Mouse (Mus musculus) CH12F3 (cell line): Measurements from ENCODE around the gene Cisd2.

Experiments used
- in situ Hi-C: fragments of 300-500 bp; cut with MboI; formaldehyde crosslinking; loops from 2 replicates; pipeline ENCODE4 v1.14.3; 2020; ENCODE audit warnings: low sequenced_read_pairs

The Cisd2 gene

GRCm38 (mm10) chr3:135423608-135424212 lies at the start of gene Cisd2:
Cisd2 (minus strand) TSS chr3:135423925.
- in situ Hi-C loops = no loop called here

DNA sequence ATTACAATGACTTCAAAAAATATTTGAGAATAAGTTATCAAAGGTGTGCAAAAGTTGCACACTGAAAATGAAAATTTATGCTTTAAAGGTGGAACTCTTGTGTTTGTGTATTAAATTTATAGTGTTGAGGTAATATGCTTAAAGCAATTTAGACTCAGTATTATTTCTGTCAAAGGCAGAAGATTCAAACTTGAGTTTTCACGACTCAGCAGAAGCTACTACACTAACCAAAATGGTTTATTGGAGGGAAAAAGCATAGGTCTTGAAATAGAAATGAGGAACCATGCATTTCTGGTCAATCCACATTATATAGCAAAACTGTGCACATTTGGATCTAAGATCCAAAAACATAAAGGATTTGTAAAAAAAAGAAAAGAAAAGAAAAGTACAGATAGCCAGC lies 47.1 kb upstream of the Cisd2 start:
- in situ Hi-C loops = no loop called here

DNA sequence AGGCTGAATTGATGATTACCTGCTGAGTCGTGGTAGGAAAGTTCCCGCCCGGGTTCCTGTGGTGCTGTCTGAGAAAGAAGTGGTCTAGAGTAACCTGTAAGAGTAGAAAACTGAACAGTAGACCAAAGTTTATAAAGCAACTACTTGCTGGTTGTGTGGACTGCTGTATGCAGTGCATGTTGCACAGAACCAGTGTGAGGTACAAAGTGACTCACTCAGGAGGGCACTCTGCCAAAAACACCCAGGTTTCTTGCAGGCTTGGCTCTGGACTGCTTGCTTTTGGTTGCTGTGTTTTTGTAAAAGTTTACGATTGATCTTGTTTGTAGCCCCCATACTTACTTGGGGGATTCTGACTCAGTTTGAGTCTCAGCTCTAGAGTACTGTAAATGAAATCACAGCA lies 46.2 kb upstream of the Cisd2 start:
- in situ Hi-C loops = no loop called here

DNA sequence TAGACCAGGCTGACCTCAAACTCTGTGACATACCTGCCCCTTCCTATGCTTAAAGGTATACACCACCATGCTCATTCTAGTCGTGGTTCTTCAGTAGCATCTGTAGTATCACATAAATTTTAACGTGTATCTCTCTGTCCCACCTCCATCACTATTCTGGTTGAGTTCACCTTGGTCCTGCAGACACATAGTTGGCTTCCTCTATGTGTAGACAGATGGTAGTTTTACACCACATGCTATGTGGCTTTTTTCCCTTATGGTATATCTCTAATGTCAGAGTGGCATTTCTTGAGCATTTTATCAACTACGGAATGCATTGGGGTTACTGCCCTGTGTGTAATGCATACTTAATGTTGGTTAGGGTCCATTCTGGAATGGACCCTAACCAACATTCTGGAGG lies 45.4 kb upstream of the Cisd2 start:
- in situ Hi-C loops = no loop called here

GRCm38 (mm10) chr3:135468402-135468801 lies 44.7 kb upstream of the Cisd2 start:
- in situ Hi-C loops = no loop called here

DNA sequence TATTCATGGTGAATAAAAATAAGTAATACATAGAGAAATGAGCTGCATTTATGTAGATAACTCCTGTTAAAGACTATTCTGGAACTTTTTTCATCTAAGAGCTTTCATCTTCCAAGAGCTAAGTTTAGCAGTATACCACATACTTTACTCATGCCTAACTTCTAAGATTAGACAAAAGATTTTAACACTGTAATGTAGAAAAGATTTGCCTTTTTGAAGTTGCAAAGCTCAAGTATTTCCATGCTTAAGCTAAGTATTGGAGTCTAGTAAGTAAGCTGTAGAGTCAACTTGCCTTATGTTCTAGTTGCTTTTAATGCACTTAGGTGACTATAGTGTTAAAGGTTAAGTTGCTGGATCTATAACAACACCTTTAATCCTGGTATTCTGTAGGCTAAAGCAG lies 35.3 kb upstream of the Cisd2 start:
- in situ Hi-C loops = no loop called here

DNA sequence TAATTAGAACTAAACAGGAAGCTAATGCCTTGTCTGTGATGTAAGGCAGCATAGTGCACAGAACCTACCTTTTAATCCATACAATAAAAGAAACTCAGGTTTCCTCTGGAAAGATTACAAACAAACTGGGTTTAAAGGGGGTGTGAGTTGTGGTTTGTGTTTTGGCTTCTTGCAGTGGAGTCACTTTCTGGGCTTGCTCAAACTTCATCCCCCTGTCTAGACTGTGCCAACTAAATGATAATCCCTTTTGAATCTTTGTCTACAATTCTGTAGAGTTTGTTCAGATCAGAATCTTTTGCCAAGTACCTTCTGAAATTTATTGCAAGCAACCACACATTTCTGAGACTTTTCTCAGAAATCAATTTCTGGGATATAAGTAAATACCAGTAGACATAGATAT lies 21.2 kb upstream of the Cisd2 start:
- in situ Hi-C loops = no loop called here

- in situ Hi-C loops = no loop called here
These were observed 16.9 kb upstream of the Cisd2 start for GRCm38 (mm10) chr3:135440621-135441020.

GRCm38 (mm10) chr3:135440221-135440620 lies 16.5 kb upstream of the Cisd2 start:
- in situ Hi-C loops = no loop called here

- in situ Hi-C loops = no loop called here
These were observed 15.9 kb upstream of the Cisd2 start for GRCm38 (mm10) chr3:135439651-135440050.

GRCm38 (mm10) chr3:135438913-135439531 lies 15.3 kb upstream of the Cisd2 start:
- in situ Hi-C loops = no loop called here

DNA sequence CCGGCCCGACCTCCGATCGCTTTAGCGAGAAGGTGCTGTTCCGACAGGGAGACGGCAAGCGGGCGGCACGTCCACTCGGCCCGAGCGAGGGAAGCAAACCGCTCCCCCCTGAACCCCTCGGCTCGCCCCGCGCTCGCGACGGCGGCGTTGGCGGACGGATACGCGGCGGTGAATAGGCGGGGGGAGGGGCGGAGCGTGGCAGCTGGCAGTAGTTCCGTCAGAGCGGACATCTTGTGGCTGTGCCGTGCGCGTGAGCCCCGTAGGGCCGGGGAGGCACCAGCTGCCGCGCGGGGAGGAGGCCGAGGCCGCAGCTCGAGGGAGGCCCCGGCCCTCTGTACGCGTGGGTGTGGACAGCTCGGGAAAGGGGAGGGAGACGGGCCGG lies 14.8 kb upstream of the Cisd2 start:
- in situ Hi-C loops = no loop called here

- in situ Hi-C loops = no loop called here
These were observed 14.2 kb upstream of the Cisd2 start, which contains the start of gene Ube2d3 for GRCm38 (mm10) chr3:135437758-135438495. Ube2d3 (plus strand) TSS chr3:135438149.

DNA sequence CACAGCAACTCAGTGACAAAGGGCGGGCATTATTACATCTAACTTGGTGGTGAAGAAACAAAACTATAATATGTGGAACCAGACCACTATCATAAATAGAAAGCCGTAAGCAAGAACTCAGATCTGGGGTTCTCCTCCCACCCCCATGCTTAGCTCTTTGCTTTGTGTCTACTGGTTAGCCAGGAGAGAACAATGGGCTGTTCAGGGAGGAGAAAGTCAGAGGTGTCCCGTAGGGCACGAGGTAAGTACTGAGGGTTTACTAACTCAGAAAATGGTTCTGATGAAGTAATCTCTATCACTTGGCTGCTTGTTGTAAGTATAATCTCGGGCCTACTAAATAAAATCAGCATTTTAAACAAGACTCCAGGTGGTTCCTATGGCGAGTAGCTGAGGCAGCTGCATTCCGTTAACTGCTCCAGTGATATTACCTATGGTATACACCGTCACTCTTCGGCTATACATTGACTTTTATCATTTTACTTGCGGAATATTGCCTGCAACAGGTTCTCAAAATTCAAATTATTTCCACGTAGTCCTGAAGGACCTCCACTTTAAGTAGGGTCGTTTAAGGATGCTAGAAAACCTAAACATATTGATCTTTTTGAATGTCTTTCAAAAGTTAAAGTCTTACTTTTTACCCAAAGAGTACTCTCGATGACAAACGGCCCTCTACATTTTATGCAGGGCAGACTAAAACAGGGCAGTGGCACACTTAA lies 13.3 kb upstream of the Cisd2 start:
- in situ Hi-C loops = no loop called here

GRCm38 (mm10) chr3:135422856-135423607 lies 693 bp downstream of the Cisd2 start:
- in situ Hi-C loops = no loop called here

DNA sequence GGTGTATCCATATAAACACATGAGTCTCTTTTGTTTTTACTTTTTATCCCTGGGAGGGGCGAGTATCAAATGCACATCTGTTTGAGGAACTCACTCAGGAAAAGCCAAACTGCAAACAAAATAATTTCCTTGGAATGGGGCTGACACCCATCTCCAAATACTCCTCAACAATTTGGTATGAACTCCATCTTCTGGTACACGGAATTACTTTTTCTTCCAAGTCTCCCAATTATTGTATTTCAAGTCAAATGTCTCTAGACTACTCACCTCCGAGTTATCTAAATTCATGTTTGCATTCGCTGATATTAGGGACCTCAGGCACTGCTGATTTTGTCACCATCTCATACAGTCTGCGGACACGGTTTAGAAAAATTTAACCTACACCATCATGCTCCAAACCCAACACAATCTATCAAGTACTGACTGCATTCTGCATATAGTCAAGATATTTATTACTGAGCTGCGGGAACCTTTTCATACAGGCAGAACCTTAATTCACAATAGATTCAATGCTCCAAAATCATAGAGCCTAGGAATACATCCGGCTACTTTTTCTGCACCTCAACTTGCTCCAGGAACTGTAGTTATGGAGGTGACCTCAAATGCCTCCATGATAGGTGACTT lies 1.4 kb downstream of the Cisd2 start:
- in situ Hi-C loops = no loop called here

DNA sequence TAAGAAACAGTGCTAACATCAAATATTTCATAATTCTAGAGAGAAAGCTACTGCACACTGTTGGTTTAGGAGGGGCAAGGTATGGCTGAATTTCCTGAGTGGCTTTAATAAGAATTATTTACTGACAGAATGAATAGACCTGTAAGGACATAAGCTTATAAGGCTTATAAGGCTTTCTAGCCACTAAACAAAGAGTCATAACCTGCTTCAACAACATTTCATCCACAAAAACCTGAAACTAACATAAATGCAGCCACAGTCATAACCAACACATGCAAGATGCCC lies 2.5 kb downstream of the Cisd2 start:
- in situ Hi-C loops = no loop called here

DNA sequence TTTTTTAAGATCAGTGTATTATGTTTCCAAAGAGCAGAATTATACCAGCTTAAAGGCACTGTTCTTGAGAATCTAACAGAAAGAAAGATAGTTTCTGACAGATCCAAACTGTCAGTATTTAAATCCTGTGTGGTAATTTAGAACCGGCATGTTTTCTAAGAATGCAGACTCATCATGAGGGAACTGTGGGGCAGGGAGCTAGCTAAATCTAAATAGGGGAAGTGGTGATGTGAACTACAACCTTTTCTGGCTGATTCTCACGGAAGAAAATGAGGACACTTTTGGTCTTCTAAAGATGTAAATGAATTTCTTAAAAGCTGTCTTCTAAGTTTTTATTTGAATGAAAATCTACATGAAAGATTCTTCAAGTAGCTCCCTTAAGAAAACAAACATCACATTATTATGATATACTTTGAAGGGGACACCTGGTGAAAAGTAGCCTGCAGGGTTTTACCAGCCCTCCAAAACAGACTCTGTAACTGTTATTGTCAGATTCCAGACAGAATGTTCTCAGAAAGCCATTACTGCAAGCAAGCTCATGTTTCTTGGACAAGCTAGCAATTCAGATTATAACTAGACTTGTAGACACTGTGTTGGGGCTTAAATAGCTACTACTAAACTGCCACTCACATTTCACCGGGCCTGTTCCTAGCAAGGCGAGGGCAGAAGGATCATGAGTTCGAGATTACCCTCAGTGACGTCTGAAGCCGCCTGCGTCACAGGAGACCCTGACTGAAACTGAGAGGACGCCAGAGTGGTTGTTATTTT lies 3.0 kb downstream of the Cisd2 start:
- in situ Hi-C loops = no loop called here

DNA sequence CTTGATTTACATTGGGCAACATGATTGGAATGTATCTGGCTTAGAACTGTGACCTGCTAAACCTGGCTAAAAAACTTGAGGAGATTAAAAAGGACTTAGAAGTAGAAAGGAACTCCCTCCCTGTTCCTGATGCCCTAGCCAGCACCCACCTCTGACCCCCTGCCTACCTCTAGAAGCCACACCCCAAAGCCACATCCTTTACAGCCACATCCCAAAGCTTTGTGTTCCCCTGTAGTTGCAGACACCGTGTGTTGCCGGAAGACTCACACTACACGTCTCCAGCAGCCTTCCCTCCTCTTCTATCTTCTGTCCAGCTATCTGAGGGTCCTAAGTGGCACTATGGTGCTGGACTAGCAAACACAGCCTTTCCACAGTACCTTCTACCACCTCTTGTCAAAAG lies 5.9 kb downstream of the Cisd2 start:
- in situ Hi-C loops = no loop called here

GRCm38 (mm10) chr3:135417245-135417644 lies 6.5 kb downstream of the Cisd2 start:
- in situ Hi-C loops = no loop called here
